Mouse (Mus musculus): ENCODE data around the gene Aldh9a1. TPM values are rescaled to one million over a fixed set of nuclear protein-coding genes. Genes with fewer than 3 reads are reported as not detected.

Gene Aldh9a1
- polyA plus RNA-seq, 1 experiment from 2014 or later, result 80.8 TPM

DNA sequence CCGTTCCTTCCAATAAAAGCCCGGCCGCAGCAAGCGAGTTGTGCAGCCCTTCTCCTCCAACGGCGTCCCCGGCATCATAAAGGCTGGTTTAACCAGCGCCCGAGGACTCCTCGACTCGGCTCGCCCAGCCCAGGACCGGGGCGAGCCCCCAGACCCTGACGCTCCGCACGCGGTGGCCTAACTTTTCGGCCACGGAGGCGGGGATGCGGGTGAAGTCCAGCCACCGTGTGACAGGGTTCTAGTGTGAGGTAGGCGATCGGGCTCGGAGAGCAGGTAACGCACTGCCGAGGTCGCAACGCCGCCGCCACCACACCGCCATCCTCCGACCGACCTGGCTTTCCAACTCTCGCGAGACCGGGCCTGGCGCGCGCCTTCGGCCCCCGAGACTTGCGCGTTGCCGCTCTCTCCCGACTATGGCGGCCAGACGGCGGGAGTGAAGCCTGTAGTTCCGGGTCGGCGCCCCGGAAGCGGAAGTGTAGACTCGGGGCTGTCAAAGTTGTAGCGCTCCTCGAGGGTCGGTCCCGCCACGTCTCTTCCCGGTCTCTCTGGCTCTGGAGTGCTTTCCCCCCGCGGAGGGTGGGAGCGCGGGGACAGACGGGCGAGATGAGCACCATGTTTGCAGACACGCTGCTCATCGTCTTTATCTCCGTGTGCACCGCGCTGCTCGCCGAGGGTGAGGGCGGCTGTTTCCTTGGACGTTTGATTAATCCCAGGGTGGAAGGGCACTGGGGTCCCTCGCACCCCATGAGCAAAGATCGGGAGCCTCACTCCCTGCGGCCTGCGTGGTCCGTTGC is 41.3 kb upstream of the Aldh9a1 start, which contains the start of gene Tmco1:
TSS of gene Tmco1 (plus strand) at position 118 of the 794 bp plus-strand sequence.
- DNase-seq (peak; percentile 99), ATAC-seq (peak; percentile 97)
- WGBS (ENCODE audit: insufficient replicate concordance), result 2% methylated on average over 78 of the region's 82 CpGs
- H3K36me3 ChIP-seq (replicated peaks; ENCODE audit: insufficient read depth, low read length), result peaks cover 8% of the 10 kb centered on the region
- peaks cover 23% of the 10 kb centered on the region for H3K4me1 ChIP-seq (ENCODE audit: insufficient read depth)
- H3K4me2 ChIP-seq (ENCODE audit: low read depth, low read length), result peak within 1 kb of the TSS; percentile 88
- peak within 1 kb of the TSS; percentile 87 for H3K4me3 ChIP-seq (ENCODE audit: low read depth, low read length)
- H3K9ac ChIP-seq (replicated peaks), result peak within 1 kb of the TSS; percentile 95
- H3K27me3 ChIP-seq (ENCODE audit: insufficient read depth, low read length), result no peaks in the 10 kb centered on the region
- TF ChIP-seq CTCF (IDR thresholded peaks at IDR 0.05; ENCODE audit: low read depth) (peak; percentile 30; the same call in 1 of the 2 replicates), EP300 (IDR thresholded peaks at IDR 0.05; ENCODE audit: low read depth) (peak; percentile 84)
- peak within 1 kb of the TSS; percentile 96 for H3K27ac ChIP-seq (ENCODE audit: low read depth)
- no peaks in the 10 kb centered on the region for H3K9me3 ChIP-seq (ENCODE audit: low read length)

DNA sequence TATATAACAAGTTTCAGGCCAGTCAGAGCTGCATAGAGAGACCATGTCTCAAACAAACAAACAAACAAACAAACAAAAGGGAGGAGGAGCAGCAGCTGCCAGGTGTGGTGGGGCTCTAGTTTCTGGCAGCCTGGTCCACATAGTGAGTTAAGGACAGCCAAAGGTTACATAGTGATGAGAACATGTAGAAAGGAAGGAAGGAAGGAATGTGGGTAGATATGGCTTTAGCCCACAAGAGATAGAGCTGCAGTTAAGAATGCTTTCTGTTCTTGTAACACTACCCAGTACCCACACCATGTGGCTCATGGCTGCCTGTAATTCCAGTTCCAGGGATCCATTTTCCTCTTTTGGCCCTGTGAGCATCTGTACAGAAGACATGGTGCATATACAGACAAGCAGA is 37.4 kb upstream of the Aldh9a1 start:
- Histone ChIP-seq H3K27ac (ENCODE audit: low read depth) (no peak overlapping the region), H3K27me3 (ENCODE audit: insufficient read depth, low read length) (no peaks in the 10 kb centered on the region), H3K4me3 (ENCODE audit: low read depth, low read length) (no peak overlapping the region), H3K36me3 (replicated peaks; ENCODE audit: insufficient read depth, low read length) (peaks cover 22% of the 10 kb centered on the region), H3K9me3 (ENCODE audit: low read length) (no peaks in the 10 kb centered on the region), H3K4me2 (ENCODE audit: low read depth, low read length) (no peak overlapping the region), H3K4me1 (ENCODE audit: insufficient read depth) (peaks cover 8% of the 10 kb centered on the region), H3K9ac (replicated peaks) (no peak overlapping the region)
- no peak for DNase-seq
- TF ChIP-seq CTCF (IDR thresholded peaks at IDR 0.05; ENCODE audit: low read depth) (no peak), EP300 (IDR thresholded peaks at IDR 0.05; ENCODE audit: low read depth) (no peak)
- ATAC-seq, result no peak

DNA sequence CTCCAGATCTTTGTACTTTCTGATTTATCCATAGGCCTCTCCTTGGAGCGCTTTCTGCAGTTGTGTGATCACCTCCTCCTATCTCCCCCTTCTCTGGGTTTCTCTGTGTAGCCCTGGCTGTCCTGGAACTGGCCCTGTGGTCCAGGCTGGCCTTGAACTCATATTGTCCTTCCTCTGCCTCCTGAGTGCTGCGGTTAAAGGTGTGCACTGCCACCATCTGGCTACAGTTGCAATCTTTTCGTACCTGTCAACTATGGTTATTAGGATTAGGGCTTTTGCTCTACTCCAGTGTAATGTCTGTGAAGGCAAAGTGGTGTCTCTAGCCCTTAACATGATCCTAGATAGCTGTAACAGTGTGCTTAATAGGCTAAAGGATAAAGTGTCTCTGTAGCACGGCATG is 36.6 kb upstream of the Aldh9a1 start:
- TF ChIP-seq EP300 (IDR thresholded peaks at IDR 0.05; ENCODE audit: low read depth) (no peak), CTCF (IDR thresholded peaks at IDR 0.05; ENCODE audit: low read depth) (peak; percentile 36)
- Histone ChIP-seq H3K4me2 (ENCODE audit: low read depth, low read length) (no peak overlapping the region), H3K27me3 (ENCODE audit: insufficient read depth, low read length) (no peaks in the 10 kb centered on the region), H3K9ac (replicated peaks) (no peak overlapping the region), H3K36me3 (replicated peaks; ENCODE audit: insufficient read depth, low read length) (peaks cover 24% of the 10 kb centered on the region), H3K4me1 (ENCODE audit: insufficient read depth) (peaks cover 5% of the 10 kb centered on the region), H3K27ac (ENCODE audit: low read depth) (no peak overlapping the region), H3K9me3 (ENCODE audit: low read length) (no peaks in the 10 kb centered on the region), H3K4me3 (ENCODE audit: low read depth, low read length) (no peak overlapping the region)
- 78% methylated on average over 4 of the region's 4 CpGs for WGBS (ENCODE audit: insufficient replicate concordance)
- DNase-seq, result no peak
- ATAC-seq, result no peak

DNA sequence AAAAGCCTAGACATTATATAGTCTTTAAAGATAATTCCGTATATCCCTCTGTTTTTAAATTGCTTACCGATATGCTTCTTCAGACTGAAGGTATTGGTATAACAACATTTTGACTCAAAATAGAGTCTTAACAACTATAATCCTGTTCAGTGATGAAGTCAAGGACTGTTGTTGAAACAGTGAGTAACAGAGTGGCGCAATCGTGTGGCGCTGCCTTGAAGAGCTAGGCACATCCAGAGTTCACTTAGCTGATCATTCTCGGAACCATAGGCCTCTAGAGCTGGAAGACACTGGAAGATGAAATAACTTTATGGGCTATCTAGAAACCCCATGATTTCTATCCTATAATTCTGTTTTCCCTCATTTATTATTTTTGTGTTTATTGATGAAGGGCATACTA is 28.1 kb upstream of the Aldh9a1 start:
- H3K27me3 ChIP-seq (ENCODE audit: insufficient read depth, low read length), result no peaks in the 10 kb centered on the region

DNA sequence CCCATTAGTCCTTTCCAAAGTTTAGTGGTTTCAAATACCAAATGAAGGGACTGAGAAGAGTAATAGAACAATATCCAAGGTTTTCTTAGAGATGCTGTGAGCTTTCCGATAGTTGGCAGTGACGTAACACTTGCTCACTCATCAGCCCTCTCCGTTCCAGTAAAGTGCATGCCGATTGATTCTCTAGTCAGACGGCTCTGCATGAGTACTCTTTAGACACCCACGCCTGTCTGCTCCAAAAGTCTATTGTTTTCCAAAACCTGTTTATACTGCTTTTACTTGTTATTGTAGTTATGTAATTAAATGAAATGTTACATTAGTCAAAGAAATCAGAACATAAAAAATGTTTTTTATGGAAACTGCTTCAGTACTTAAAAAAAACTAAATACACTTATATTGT is 21.0 kb upstream of the Aldh9a1 start:
- Histone ChIP-seq H3K4me2 (ENCODE audit: low read depth, low read length) (no peak overlapping the region), H3K27me3 (ENCODE audit: insufficient read depth, low read length) (no peaks in the 10 kb centered on the region), H3K4me1 (ENCODE audit: insufficient read depth) (no peaks in the 10 kb centered on the region), H3K9me3 (ENCODE audit: low read length) (no peaks in the 10 kb centered on the region), H3K27ac (ENCODE audit: low read depth) (no peak overlapping the region), H3K4me3 (ENCODE audit: low read depth, low read length) (no peak overlapping the region), H3K36me3 (replicated peaks; ENCODE audit: insufficient read depth, low read length) (peaks cover 40% of the 10 kb centered on the region), H3K9ac (replicated peaks) (no peak overlapping the region)
- ATAC-seq, result no peak
- TF ChIP-seq EP300 (IDR thresholded peaks at IDR 0.05; ENCODE audit: low read depth) (no peak), CTCF (IDR thresholded peaks at IDR 0.05; ENCODE audit: low read depth) (no peak)
- no peak for DNase-seq
- WGBS (ENCODE audit: insufficient replicate concordance), result 84% methylated on average over 6 of the region's 6 CpGs

More for the DNA sequence above, 28.1 kb upstream of the Aldh9a1 start:
- no peak overlapping the region for H3K4me2 ChIP-seq (ENCODE audit: low read depth, low read length)
- no peak for ATAC-seq
- H3K9ac ChIP-seq (replicated peaks), result no peak overlapping the region
- DNase-seq, result no peak
- peaks cover 41% of the 10 kb centered on the region for H3K36me3 ChIP-seq (replicated peaks; ENCODE audit: insufficient read depth, low read length)
- TF ChIP-seq CTCF (IDR thresholded peaks at IDR 0.05; ENCODE audit: low read depth) (no peak), EP300 (IDR thresholded peaks at IDR 0.05; ENCODE audit: low read depth) (no peak)
- no peaks in the 10 kb centered on the region for H3K4me1 ChIP-seq (ENCODE audit: insufficient read depth)
- no peaks in the 10 kb centered on the region for H3K9me3 ChIP-seq (ENCODE audit: low read length)
- no peak overlapping the region for H3K4me3 ChIP-seq (ENCODE audit: low read depth, low read length)
- 82% methylated on average over 6 of the region's 6 CpGs for WGBS (ENCODE audit: insufficient replicate concordance)
- no peak overlapping the region for H3K27ac ChIP-seq (ENCODE audit: low read depth)

DNA sequence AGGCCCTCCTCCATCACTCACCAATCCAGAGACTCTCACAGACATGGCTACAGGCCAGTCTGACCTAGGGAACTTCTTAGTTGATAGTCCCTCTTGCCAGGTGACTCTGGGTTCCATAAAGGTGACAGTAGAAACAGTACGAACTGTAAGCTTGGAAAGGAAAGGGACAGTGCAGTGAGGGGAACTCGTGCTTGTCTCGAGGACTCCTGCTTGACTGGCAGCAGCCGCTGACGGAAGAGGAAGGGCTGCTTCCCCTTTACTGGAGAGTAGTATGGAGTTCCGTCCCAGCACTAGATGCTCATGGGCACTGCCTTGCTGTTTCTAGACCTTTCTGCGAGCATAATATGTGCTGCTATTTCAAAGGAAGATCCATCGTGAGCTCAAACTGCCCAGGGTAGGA is 18.7 kb upstream of the Aldh9a1 start:
- Histone ChIP-seq H3K27ac (ENCODE audit: low read depth) (0 out of 2 replicates have a peak overlapping the region, but pooled peaks have one; percentile 8), H3K9me3 (ENCODE audit: low read length) (no peaks in the 10 kb centered on the region), H3K4me1 (ENCODE audit: insufficient read depth) (no peaks in the 10 kb centered on the region), H3K4me3 (ENCODE audit: low read depth, low read length) (no peak overlapping the region), H3K9ac (replicated peaks) (no peak overlapping the region), H3K36me3 (replicated peaks; ENCODE audit: insufficient read depth, low read length) (peaks cover 34% of the 10 kb centered on the region), H3K27me3 (ENCODE audit: insufficient read depth, low read length) (no peaks in the 10 kb centered on the region), H3K4me2 (ENCODE audit: low read depth, low read length) (no peak overlapping the region)
- DNase-seq, result no peak
- no peak for ATAC-seq
- TF ChIP-seq CTCF (IDR thresholded peaks at IDR 0.05; ENCODE audit: low read depth) (no peak), EP300 (IDR thresholded peaks at IDR 0.05; ENCODE audit: low read depth) (no peak)
- WGBS (ENCODE audit: insufficient replicate concordance), result 61% methylated on average over 8 of the region's 8 CpGs

Data from liver, postnatal 0 days (tissue).